Mouse (Mus musculus) E14TG2a.4 (cell line): ENCODE results near the gene Mtg2.

ENCODE experiments used
- H3K27me3 ChIP-seq: 2 replicates; pipeline ENCODE4 v1.6.1; 2014; ENCODE audit warnings: low read length, control low read depth; ENCODE audit not compliant: insufficient read depth
- H3K36me3 ChIP-seq: 2 replicates; pipeline ENCODE4 v1.6.1; 2014; ENCODE audit warnings: low read length, control low read depth; ENCODE audit not compliant: insufficient read depth
- H3K4me1 ChIP-seq: replicated peaks from 2 replicates; pipeline ENCODE4 v1.6.1; 2014; ENCODE audit warnings: low read depth, low read length, control low read depth
- H3K4me3 ChIP-seq: replicated peaks from 2 replicates; pipeline ENCODE4 v1.5.1; 2014; ENCODE audit warnings: mild to moderate bottlenecking, low read length
- H3K9me3 ChIP-seq: 2 replicates; pipeline ENCODE4 v1.6.1; 2014; ENCODE audit warnings: low read length, control low read depth
- CTCF ChIP-seq: conservative IDR thresholded peaks from 2 replicates; pipeline ENCODE4 v1.5.1; 2014; ENCODE audit warnings: low read length
- NANOG ChIP-seq: IDR thresholded peaks from 2 replicates; pipeline ENCODE4 v1.6.1; 2014; ENCODE audit warnings: borderline replicate concordance, low read length, mixed read lengths
- POU5F1 ChIP-seq: IDR thresholded peaks from 2 replicates; pipeline ENCODE4 v1.6.1; 2014; ENCODE audit warnings: low read length, borderline replicate concordance

The Mtg2 gene

GRCm38 (mm10) chr2:180095711-180096110 is 25.3 kb downstream of the Mtg2 start:
- H3K27me3 ChIP-seq = peaks cover 58% of the 10 kb centered on the region
- H3K36me3 ChIP-seq = no peaks in the 10 kb centered on the region
- H3K9me3 ChIP-seq = no peaks in the 10 kb centered on the region
- TF ChIP-seq NANOG (no peak), POU5F1 (no peak), CTCF (no peak)
- no peak overlapping the region for H3K4me3 ChIP-seq
- peaks cover 35% of the 10 kb centered on the region for H3K4me1 ChIP-seq

GRCm38 (mm10) chr2:180097585-180097984 is 27.2 kb downstream of the Mtg2 start:
- Histone ChIP-seq H3K9me3 (no peaks in the 10 kb centered on the region), H3K4me1 (peaks cover 44% of the 10 kb centered on the region), H3K4me3 (peak overlapping the region; percentile 23), H3K36me3 (no peaks in the 10 kb centered on the region), H3K27me3 (peaks cover 76% of the 10 kb centered on the region)
- TF ChIP-seq CTCF = no peak
- no peak for TF ChIP-seq POU5F1
- TF ChIP-seq NANOG = no peak

- Histone ChIP-seq H3K36me3 (no peaks in the 10 kb centered on the region), H3K4me1 (peaks cover 50% of the 10 kb centered on the region), H3K27me3 (peaks cover 81% of the 10 kb centered on the region), H3K4me3 (peak overlapping the region; percentile 23), H3K9me3 (no peaks in the 10 kb centered on the region)
- no peak for TF ChIP-seq NANOG
- no peak for TF ChIP-seq CTCF
Measured at GRCm38 (mm10) chr2:180098167-180098566, 27.8 kb downstream of the Mtg2 start.

GRCm38 (mm10) chr2:180099529-180099928 is 29.1 kb downstream of the Mtg2 start:
- no peak for TF ChIP-seq CTCF
- TF ChIP-seq NANOG = no peak
- TF ChIP-seq POU5F1 = no peak
- Histone ChIP-seq H3K4me3 (peak overlapping the region; percentile 58), H3K36me3 (no peaks in the 10 kb centered on the region), H3K4me1 (peaks cover 50% of the 10 kb centered on the region), H3K27me3 (peaks cover 85% of the 10 kb centered on the region), H3K9me3 (no peaks in the 10 kb centered on the region)

GRCm38 (mm10) chr2:180103151-180103977 is 33.0 kb downstream of the Mtg2 start:
- no peaks in the 10 kb centered on the region for H3K36me3 ChIP-seq
- TF ChIP-seq CTCF (no peak), NANOG (no peak), POU5F1 (no peak)
- peaks cover 61% of the 10 kb centered on the region for H3K4me1 ChIP-seq
- peak overlapping the region; percentile 93 for H3K4me3 ChIP-seq
- peaks cover 78% of the 10 kb centered on the region for H3K27me3 ChIP-seq
- no peaks in the 10 kb centered on the region for H3K9me3 ChIP-seq

GRCm38 (mm10) chr2:180103978-180104658 is 33.7 kb downstream of the Mtg2 start, which contains the start of gene Hrh3:
Gene Hrh3 (minus strand): TSS chr2:180104488.
- Histone ChIP-seq H3K4me1 (peaks cover 61% of the 10 kb centered on the region), H3K27me3 (peaks cover 73% of the 10 kb centered on the region), H3K4me3 (peak within 1 kb of the TSS; percentile 93), H3K9me3 (no peaks in the 10 kb centered on the region), H3K36me3 (no peaks in the 10 kb centered on the region)
- TF ChIP-seq POU5F1 = no peak
- no peak for TF ChIP-seq CTCF
- no peak for TF ChIP-seq NANOG

- TF ChIP-seq POU5F1 = no peak
- no peak for TF ChIP-seq NANOG
- TF ChIP-seq CTCF = no peak
- Histone ChIP-seq H3K4me3 (peak overlapping the region; percentile 93), H3K9me3 (no peaks in the 10 kb centered on the region)
Measured at GRCm38 (mm10) chr2:180104659-180105377, 34.4 kb downstream of the Mtg2 start.

More at GRCm38 (mm10) chr2:180104659-180105377, 34.4 kb downstream of the Mtg2 start:
- H3K4me1 ChIP-seq = peaks cover 61% of the 10 kb centered on the region
- H3K36me3 ChIP-seq = no peaks in the 10 kb centered on the region
- H3K27me3 ChIP-seq = peaks cover 67% of the 10 kb centered on the region
